Mouse (Mus musculus) urinary bladder, postnatal 36 days (tissue): ENCODE results near the gene Tln1.
"Not testable (repeated sequence)": the region's sequence is repeated elsewhere in the genome, so short reads cannot be mapped to it uniquely, and the experiment has no call there.

Source experiments
- DNase-seq, 2 experiments: peaks; one replicate each; pipeline ENCODE4 v3.0.0; 2022; ENCODE audit warnings: low spot score in 2 of 2, mixed read lengths in 1 of 2

Gene Tln1

DNA sequence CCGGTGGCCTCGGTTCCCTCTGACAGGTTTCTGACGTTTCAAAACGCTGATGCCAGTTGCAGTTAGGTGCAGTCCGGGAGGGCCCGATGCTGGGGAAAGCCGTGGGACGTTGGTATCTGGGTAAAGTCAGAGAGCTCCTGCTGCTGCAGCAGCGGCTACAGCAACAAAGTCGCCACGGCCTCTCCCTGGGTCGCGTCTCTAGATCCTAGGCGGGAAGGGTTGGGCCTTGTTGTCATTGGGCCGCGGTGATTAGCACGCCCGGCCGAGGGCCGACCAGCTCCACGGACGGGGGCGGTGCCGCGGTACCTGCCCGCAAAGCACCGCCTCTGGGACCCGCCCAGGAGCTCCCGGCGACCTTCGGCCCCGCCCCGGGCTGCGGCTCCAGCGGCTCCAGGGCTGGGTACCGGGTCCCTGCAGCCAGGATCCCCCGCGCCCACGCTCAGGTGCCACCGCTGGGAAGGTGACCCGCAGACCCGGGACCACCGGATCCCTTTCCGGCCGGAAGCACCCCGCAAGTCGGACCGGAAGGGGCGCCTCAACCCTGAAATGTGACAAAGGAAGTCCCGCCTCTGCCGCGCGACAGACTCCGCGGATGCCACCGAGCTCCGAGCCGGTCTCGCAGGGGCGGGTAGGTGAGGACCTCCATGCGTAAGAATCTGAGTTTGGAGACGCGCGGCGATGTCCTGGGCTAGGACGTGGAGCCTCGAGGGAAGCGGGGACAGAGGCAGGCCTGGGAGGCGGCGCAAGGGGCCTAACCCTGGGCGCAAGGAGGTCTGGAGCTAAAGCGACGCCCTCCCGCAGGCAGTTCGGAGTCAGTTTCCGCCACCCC is 16.1 kb upstream of the Tln1 start, which contains the start of the genes Rgp1 and Gba2:
Gene Rgp1, plus strand, starts transcription at position 340 of the 829 bp plus-strand sequence.
Gene Gba2, minus strand, starts transcription at position 498 of the 829 bp plus-strand sequence.
- peak; percentile 87 to 89 for DNase-seq

DNA sequence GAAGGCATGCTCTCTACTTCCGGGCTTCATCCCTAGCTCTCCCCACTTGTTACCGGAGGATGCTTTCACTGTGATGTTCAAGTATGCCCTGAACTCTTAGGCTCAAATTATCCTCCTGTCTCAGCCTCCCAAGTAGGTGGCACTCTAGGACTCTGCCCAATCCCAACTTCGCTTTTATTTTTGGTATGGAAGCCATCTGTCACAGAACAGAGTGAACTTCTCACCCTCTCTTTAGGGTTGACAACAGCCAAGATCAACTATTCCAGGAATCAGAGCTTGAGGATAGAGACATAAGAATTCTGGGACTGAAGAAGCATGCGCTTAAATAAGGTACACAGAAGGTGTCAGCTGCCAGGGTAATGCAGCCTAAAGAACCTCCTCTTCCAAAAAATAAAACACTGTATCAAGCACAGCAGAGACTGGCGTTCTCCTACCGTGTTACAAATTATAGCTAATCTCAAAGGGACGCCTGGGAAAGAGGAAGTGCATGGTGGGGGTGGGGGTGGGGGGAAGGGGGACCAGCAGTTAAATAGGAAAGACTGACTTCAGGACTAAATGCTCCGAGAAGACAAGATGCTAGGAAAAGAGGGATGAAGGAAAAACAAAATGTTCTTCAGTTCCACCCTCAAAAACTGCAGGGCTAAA is 14.9 kb upstream of the Tln1 start:
- DNase-seq = no peak

DNA sequence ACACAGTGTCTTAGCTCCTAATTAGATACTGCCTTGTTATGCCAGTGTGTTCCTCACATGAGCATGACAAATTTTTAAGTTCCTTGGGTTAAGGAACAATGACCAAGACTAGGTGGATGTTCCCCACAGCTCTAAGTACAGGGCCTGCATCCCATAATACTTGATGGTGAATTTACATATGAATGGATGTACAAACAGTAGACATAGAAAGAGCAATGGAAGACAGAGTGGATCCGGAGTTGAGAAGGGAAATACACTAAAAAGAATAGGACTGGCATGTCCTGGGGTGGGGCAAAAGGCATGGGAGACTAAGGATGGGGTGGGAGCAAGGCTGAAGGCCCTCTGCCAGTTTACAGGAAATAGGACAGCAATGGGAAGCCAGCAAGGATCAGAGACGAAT is 12.9 kb upstream of the Tln1 start:
- DNase-seq = no peak

DNA sequence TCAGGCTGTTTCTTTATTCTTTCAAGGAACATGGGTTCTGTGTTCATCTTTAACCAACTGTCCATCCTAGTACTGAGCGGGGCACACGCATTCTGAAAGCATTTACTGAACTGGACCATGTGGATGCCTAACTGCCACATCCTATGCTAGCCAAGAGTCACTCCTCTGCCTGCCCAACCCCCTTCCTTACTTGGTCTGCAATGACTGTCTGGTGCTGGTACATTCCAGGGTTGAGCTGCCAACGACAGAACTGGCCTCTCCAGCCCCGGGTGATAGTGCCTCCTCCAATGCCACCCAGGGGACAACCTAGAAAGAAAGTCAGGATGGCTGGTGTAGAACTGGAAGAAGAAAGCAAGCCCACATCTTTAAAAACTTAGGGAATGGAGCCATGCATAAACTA is 11.1 kb upstream of the Tln1 start:
- DNase-seq = no peak

DNA sequence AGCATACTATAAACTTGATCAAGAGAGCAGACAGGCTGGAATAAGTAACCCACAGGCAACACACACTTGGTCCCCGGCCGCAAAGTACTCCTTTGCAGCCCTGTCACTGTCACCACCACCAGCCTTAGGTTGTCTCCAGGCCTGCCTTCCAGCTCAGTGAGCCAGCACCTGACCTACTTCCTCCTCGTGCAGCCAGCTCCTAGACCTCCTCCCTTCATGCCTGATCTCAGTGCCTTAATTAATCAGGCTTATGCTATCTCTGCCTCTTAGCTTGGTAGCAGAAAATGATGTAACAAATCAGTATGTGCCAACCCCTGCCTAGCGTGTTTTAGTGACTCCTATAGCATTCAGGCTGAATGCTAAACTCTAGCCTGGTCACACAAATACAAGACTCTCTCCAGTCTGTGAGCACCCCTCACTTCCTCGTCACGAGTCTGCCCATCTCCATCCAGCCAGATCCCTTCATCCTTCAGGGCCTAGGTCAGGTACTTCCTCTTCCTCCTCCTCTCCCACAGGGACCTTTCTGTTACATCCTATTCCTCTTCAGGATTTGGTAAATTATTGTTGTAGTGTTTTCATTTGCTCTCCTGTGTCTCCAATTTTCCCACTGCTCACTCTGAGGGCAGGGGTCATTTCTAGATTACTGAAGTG is 9.0 kb upstream of the Tln1 start:
- DNase-seq = no peak

DNA sequence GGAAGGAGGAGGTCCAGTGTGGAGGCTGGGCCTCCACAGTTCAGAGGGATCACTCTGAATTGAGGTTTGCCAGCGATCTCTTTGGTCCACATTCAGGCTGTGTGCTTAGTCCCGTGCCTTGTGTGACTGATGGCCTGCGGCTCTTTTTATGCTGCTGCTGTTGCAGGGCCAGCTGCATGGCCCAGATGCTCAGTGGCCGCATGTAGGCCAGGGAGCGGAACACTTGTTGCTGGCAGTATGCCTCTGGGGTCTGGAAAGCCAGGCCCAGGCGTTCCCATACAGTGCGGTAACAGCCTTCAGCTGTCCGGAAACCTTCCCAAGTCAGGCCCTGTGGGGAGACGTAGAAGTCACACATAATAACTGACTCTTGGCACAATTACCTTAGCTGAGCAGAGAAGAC is 4.6 kb upstream of the Tln1 start:
- DNase-seq = no peak

DNA sequence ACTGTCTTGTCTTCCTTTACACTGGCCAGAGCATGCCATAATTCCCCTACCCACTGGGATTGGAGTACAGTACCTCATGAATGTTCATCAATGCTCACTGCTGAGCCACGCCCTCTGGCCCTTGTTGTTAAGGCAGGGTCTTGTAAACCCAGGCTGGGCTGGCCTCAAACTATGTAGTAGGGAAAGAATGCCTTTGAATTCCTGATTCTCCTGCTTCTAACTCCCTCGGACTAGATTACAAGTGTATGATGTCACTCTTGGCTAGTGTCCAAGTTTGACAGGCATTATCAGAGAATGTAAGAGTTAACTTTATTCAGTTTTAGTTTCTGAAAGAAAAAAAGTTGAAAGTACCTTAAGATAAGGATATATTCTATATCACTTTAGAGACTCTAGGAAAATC is 1.7 kb upstream of the Tln1 start:
- no peak for DNase-seq

DNA sequence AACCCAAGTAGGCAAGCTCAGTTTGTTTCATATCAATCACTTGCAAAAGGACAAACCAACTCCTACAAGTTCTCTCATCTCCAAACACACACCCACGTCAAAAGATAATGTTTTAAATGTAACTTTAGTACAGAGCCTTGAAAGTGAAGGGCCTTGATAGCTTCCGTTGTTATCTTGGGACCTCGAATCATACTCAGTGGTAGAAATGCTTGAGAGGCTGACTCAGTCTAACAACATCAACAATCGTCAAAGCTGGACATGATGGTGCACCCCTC is 1.0 kb upstream of the Tln1 start:
- DNase-seq = no peak

DNA sequence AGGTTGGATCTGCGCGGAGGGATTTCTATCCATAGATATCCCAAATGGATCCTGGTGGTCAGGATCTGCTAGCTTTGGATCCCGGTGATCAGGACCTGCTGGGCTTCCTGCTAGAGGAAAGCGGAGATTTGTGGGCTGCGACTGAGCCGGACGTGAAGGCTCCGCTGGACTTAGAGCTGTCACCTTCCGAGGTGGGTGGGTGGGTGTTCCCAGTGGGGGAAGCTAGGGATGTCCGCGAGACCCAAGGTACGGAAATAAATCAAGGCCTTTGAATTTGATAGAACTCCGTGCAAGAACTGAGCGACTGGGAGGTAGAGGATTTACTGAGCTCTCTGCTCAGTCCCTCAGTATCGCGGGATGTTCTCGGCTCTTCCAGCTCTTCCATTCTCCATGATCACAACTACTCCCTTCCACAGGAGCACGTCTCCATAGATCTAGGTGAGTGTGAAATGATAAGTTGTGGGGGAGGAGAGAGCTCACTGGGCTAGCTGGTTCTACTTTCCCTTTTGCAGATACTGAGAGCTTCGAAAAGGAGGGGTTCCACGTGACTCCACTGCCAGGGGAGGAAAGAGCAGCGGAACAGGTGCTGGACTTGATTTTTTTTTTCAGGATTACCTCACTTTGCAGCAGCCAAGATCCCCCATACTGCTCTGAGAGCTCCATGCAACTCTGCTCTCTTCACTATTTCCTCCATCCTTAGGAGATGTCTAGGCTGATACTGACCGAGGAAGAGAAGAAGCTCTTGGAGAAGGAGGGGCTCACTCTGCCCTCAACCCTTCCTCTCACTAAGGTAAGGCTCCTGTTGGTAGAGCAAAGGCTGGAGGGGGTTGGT is 494 bp upstream of the Tln1 start:
- DNase-seq = no peak

DNA sequence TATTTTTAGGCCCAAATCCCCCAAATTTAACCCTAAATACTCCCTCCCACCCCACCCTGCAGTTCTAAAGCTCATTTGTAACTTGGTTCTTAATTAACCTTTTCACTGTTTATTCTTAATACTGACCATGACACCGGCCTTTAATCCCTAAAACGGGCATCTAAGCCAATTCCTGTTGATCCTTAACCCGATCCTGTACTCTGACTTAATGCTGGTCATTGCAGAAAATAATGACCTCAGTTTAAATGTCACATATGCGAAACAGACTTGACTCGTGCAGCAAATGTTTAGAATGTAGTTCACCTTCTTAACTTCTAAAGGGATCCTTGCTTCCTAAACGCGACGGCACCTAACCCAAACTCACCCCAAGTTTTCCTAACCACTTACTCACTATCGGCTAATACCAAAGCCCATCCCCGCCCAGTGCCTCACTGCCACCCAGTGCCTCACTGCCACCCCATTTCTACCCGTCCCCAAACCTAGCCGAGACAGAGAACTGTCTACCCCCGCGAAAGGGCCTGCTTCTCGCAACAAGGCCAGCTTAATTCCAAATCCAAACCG is 975 bp downstream of the Tln1 start:
- no peak for DNase-seq

DNA sequence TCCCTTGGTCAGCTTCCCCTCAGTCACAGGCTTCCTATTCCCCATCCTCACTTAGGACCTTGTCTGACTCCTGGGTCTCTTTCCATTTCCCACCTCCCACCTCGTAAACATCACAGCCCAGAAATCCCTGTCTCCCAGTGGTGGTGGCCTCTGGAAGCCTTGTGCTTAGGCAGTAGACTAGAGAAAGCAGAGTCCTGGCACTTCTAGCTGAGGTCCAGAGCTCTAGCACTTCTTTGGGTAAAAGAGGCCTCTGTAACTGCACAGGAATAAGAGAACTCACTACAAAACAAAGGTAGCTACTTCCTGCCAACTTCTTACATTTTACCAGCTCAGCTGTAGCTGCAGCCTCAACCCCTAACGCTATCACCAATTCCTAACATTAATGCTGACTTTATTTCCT is 1.5 kb downstream of the Tln1 start:
- no peak for DNase-seq

DNA sequence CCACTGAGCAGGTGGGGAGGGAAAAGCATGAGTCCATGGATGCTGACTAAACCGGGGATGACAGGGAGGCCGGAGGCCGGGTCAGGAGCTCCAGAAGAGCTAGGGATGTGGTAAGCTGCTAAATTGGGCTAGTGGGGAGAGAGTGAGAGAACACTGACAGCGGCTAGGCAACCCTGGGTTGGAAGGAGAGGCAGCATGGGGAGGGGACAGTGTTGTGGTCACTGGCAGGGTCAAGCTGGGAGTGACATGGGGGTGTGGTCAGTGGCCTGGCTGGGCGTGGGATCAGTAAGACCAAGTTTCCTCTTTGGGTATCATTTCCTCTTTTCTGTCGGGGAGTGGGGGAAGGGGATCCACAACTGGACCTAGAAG is 2.3 kb downstream of the Tln1 start:
- DNase-seq = peak; percentile 35 to 51

DNA sequence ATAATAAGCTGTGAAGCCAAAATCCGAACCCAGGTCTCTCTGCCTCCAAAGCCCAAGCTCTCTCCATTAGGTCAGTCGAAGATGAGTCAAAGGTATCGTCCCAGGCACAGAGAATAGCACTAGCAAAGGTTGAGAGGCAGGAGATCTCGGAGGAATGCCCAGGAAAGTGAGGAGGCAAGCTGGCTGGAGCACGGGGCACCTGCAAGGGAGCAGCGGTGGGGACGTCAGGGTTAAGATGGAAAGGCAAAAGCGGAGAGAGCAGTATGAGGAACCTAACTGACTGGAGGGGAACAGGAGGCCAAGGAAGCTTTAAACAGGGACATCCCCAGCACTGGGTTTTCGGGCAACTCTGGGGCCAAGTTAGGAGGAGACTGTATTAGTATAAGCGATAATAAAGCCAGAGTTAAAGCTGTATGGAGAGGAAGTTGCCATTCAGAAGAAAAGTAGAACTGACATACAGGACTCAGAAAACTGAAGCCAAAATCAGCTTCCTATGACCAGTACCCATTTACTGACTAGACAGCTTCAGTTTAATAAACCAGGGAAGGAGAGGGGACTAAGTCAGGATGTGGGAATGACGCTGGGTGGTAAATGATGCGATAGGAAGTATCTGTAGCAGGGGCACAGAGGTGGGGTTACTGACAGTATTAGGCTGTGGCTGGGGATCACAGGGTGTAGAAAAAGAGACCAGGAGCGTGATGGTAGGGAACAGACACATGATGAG is 2.8 kb downstream of the Tln1 start:
- no peak for DNase-seq

DNA sequence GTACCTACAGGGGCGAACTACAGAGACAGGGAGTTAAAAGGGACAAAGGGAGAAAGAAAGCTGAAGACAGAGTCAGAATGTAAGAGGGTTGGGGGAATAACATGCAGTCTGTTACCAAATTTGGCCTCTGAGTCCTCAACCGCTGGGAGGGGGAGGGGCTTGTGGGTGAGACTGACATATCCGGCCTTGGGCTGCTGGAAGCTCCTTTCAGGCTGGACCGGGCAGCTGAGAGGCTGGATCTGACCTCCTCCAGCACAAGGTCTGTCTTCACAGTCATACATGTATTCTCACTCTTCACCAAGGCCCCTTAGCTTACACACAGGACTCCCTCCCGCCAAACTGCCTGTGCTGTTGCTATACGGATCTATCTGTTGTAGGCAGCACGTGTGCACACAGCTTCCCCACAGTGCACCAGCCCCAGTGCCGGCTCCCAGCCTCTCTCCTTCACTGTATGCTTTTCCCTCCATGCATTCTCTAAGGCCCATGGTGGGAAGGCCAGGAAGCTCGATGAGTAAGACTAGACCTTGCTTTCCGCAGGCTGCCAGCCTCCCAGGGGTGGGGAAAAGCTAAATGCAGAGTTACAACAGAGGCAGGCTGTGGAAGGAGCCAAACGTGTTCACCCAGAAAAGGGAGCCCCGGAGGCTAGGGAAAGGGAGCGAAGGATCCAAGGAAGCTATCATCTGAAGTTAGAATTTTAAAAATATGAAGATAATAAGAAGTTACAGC is 3.7 kb downstream of the Tln1 start:
- DNase-seq = peak in 1 of 2 experiments; percentile 50

DNA sequence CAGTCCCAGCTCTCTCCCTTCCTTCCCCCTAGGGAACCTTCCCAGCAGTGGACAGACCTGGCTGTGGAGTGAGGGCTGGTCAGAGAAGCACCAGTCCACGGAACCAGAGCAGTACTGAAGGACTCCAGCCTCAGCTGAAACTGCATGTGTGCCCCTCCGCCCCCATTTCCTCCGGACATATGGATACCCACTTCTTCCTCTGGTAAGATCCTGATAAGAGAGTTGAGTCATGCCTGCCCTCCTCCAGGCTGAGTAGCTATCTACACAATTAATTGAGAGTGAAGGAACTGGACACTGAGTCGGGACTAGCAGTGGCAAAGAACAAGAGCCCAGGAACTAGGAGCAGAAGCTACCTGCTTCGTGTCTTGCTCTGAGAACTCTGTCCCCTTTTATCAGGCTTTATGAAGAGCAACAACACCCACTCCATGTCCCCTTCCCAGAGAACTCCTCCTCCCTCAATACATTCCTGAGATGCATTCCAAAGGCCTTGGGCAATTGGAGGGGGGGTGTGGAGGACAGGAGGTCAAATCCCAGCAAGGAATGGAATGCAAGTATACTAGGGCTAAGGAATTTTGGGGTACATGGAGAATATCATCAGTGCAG is 4.4 kb downstream of the Tln1 start:
- no peak for DNase-seq

DNA sequence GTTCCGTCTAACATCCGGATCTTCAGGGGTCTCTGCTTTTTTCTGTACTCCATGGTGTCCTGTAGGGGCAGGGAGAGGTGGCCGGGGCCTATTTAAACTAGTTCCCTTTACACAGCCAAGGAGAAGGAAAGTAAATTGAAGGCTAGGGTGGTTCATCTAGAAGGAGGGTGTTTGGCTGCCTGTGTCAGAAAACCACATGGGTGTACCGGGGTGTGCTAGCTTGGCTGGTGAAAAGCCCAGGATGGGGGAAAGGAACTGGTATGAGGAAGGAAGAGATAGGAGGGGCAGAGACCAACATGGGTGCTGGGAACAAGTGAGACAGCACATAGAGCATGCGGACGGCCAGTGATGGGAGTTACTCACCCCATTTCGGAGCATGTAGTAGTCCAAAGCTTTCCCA is 6.6 kb downstream of the Tln1 start:
- no peak for DNase-seq

DNA sequence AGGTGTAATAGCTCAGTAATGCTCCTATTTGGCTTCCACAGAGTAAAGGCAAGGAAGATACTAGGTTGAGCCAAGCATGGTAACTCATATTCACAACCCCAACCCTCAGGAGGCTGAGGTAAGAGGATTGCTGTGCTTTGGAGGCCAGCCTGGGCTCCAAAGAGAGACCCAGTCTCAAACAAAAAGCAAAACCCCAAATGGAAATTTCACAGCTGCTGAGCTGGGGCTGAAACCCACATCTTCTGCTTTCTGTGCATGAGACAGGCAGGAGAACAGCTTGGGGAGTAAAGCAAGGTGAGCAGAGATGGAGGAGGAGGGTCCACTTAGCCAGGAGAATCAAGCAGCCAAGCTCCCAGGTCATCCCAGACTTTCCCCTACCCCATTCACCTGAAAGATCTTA is 8.6 kb downstream of the Tln1 start:
- no peak for DNase-seq

DNA sequence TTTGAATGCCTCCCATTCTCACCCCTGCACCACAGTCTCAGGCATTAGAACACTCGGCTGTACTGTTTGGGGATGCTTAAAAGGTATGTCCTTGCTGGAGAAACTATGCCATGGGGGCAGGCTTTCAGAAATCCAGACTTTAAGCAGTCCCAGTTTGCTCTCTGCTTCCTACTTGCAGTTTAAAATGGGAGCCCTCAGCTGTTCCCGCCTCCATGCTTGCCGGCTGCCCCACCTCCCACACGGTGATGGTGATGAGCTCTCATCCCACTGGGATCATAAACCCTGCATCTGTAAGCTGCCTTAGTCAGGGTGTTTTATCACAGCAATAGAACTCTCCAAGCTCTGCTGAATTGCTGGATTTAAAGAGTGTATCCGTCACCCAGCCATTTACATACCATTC is 10.1 kb downstream of the Tln1 start:
- DNase-seq = no peak

DNA sequence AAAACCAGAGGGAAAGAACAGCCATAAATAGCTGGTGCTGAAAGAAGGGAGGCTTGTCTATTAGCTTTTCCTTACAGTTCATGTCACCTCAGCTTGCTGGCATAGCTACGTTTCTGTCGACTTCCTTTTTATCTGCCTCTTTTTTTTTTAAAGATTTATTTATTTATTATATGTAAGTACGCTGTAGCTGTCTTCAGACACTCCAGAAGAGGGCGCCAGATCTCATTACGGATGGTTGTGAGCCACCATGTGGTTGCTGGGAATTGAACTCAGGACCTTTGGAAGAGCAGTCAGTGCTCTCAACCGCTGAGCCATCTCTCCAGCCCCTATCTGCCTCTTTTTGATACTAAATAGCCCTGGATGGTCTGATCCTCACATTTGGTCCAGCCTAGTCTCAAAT is 10.6 kb downstream of the Tln1 start:
- not testable (repeated sequence) for DNase-seq

DNA sequence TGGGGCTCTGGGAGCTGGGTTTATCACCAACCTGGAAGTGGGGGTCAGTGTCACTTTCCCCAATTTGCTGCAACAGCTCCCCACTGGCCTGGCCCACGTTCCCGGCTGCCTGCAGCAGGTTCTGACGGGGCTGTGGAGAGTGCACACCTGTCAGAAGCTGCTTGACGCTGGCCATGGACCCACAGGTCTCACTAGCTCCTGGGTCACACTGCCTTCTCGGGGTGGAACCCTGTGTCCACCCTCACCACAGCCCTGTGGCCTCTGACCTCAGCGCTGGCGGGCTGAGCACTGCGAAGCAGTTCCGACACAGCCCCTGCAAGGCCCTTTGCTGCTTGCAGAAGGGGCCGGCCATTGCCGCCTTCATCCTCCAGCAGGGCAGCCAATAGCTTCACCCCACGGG is 13.4 kb downstream of the Tln1 start:
- DNase-seq = no peak
